Mouse (Mus musculus): ENCODE results near the gene Lca5l.

The Lca5l gene

DNA sequence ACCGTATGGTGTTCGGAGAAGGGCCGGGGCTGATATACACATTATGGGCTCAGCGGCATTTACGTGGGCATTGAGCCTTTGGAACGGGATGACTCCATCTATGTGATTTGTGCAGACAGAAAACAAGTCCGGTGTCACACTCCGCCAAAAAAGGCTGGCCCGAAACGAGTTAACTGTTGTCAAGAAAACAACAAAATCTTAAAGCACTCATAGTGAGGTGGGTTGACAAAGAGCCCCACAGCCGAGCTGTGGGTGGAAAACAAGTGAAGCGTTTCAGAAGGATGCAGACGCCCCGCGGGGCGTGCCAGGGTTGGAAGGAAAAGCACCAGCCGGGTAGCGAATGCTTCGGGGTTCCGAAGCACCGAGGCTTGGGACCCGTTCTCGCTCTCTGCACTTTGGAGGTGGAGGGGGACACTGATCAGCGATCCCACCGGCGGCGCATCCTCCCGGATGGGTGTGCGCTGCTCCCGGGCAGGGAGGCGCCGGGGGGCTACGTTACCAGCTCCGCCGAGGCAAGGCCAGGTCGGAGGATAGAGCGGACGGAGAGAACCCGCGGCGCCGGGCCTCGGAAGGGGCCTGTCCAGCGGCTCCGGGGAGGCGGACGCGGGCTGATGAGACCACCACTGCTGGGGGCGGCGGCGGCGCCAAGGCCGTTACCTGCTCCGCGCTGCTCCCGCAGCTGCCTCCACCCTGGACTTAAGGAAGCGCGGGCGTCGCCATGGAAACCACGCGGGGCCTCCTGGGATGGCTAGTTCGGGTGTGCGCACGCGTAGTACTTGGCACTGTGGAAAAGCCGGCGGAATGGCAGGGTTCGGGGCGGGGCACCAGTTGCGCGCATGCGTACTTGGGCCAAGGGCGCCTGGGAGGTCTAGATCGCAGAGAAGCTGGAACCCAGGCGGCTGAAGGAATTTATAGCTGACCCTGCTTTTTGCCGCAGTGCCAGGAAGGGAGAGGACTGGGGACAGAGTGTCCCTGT lies at the start of gene Lca5l:
Gene Lca5l (minus strand): TSS at position 741 of the 976 bp plus-strand sequence.
- DNase-seq (ENCODE audit: low spot score): peak; percentile 97

DNA sequence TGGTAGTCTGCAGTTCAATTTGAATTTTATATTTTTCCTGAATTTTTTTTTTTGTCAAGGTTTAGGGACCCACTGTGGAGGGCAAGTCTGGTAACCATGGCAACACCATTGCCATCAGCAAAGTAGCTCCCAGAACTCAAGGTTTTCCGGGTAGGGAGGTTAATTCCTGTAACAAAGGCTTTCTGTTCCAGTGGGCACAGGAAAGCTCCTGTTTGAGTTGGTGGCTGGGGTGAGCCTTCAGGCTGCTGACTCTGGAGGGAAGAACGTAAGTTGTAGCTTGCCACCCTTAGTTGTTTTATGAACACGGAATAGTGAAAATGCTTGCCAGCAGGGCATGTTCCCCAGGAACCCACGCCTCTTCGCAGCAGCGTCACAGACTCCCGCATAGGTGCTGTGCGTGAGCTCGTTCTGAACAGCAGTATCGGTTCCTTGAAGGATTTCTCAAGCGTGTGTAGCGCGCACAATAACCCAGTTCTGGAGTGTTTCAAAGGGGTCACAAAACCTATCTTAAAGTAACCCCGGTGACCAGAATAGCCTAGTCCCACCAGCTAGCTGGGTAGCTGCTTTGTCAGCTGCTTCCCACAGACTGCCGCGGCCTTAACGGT lies 43.4 kb upstream of the Lca5l start, which contains the start of gene B3galt5:
Gene B3galt5 (plus strand): TSS at position 436 of the 605 bp plus-strand sequence.
- DNase-seq (ENCODE audit: low spot score): no peak

DNA sequence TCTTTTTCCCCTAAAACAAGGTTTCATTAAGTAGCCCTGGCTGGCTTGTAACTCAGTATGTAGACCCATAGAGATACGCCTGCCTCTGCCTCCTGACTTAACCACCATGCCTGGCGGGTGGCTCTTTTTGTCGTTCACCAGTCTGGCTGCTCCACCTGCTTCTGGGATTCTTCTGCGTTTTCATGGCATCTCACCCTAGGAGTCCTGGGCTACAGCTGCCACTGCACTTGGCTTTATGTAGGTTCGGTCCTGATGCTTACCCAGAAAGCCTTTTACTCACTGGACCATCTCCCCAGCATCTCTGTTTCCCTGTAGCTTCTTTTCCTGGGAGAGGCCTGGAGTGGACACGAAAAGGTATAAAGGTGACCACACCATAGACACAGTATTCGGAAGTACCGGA lies 41.9 kb upstream of the Lca5l start:
- DNase-seq (ENCODE audit: low spot score): no peak

DNA sequence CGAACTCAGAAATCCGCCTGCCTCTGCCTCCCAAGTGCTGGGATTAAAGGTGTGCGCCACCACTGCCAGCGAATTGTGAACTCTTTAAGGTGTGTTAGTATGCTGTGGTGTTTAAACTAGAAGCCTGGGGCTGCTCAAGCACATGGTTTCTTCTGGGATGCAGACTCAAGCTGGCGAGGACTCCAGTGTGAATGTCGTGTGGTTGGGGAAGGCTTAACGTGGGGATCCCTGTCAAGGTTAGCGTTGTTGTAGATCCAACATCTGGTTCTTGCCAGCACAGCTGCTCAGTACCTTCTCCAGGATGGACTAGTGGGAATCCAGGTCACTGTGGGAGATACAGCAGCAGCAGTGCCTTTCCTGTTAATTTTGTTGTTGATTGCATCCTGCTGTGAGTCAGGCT lies 39.9 kb upstream of the Lca5l start:
- no peak for DNase-seq (ENCODE audit: low spot score)

DNA sequence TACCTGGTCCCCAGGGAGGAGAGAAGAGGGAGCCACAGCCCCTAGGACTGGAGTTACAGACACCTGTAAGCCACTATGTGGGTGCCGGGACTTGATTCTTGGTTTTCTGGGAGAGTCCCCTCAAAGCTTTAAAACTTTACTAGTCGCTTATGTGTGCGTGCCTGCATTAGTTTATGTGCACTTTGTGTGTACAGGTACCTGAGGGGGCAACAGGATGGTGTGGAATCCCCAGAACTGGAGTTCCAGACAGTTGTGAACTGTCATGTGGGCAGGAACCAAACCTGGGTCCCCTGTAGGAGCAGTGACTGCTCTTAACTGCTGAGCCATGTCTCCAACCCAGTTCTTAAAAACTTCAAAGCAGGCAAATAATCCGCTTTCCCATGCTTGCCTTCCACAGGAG lies 39.2 kb upstream of the Lca5l start:
- no peak for DNase-seq (ENCODE audit: low spot score)

DNA sequence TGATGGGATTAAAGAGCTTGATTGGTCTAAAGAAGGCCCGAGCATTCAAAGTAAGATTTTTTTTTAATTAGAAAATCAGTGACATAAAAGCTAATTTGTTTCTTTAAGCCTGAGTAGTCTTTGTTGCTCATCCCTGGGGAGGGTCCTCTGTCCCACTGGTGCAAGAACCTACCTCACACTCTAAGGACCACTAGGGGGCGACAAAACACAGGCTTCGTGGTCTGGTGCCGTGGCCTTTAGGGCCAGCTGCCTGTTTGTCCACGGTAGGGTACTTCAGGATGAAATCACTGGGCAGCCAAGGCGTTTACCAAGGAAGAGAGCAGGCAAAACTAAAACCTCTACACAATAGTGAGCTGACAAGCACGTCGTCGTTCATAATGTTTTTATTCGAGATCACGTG lies 38.3 kb upstream of the Lca5l start:
- peak; percentile 78 for DNase-seq (ENCODE audit: low spot score)

DNA sequence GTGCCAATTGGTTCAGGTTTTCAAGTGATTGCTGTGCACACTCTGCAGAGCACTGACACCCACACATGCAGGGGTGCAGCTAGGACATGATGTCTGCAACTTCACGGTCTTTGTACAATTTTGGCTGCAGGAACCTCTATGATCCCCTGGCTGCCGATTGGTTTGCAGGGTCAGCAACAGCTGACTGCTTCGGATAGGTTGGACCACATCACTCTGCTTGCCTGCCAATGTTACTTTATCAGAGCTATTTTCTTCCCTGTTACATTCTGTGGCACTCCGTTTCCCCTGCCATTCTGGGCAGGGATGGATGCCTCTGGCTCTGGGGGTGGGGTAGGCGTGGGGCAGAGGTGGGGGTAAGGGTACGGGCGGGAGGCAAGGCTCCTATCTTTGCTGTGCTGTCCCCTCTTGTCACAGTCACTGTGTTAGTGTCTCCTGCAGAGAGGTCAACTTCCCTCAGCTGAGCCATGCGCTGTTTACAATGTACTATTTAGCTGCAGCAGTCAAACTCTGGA lies 37.0 kb upstream of the Lca5l start:
- no peak for DNase-seq (ENCODE audit: low spot score)

DNA sequence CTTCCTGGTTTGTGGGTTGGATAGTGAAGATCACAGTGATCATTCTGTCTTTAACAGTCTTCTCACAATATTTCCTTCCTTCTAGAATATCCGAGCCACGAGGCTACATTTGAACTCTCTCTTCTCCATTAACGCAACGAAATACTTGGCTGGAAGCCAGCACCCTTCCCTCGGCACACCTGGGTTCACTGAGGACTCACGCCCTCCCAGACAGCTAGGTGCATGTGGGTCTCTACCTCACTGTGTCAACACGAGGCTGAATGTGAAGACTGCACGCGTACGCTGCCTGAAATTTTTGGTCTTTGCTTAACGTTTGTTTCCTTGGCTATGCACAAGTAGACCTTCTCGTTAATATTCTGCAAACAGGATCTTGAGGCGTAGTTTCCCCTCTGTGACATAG lies 36.4 kb upstream of the Lca5l start:
- DNase-seq (ENCODE audit: low spot score): no peak

DNA sequence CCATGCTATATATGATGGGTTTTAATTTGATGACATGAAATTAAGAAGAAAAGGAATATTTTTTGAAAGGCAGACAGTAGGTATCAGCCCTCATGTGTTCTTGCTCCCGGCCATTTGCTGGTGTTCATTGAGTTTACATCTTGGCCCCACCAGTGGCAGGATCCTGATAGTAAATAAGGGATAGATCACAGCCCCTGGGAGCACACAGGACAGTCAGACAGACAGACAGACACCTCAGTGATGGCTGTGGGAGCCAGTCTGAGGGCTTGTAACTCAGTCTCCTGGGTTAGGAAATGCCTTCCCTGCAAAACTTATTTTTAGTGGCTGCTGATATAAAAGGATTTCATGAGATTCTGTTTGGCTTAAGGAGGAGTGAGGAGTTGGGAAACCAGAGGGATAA lies 30.4 kb upstream of the Lca5l start:
- no peak for DNase-seq (ENCODE audit: low spot score)

DNA sequence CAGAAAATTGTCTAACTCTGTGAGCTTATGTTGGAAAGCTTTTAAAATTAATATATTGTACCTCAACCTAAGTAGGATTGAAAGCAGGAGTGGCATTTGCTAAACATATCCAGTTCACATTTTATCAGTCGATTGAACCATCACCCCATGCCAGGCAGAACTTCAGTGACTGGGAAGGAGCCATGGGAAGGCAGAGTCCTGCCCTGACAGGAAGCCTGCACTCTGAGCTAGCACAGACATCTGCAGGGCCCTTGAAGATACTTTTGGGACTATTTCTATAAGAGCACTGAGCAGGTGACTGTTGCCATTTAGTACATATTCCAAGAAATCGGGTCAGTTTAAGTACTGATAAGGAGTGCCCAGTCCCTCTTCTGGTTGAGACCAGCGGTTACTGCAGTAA lies 29.9 kb upstream of the Lca5l start:
- no peak for DNase-seq (ENCODE audit: low spot score)

DNA sequence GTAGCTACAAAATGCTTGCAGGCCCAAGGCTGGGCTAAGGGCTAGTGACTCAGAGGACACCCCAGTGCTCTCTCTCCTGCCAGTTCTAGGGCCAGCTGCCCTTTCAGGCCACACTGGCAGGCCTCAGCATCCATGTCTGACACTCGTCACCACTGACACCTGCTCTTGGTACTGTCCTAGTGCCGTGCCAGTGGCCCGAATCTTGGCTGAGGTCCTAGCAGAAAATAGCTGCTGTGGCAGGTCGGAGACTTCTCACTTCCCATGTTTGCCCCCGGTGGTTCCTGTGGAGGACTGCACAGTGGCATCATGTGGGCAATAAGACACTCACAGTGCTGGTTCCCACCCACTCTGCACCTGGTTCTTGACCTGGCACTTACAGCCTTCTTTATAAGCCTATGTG lies 29.4 kb upstream of the Lca5l start:
- no peak for DNase-seq (ENCODE audit: low spot score)

DNA sequence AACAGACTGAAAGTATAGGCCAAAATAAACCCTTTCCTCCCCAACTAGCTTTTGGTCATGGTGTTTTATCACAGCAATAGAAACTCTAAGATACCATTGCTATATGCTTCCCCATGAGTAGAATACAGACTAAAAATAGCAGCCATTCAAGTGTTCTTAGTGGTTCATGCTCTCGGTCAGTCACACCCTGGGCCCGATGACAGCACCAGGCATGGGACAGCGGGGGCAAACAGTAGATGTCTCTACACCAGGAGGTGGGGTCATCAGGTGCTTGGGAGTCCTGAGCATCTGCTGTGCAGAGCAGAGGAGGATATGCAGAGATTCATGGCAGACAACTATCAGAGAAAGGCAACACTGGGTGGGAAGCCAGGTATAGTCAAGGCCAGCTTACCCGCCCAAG lies 21.0 kb upstream of the Lca5l start:
- no peak for DNase-seq (ENCODE audit: low spot score)

DNA sequence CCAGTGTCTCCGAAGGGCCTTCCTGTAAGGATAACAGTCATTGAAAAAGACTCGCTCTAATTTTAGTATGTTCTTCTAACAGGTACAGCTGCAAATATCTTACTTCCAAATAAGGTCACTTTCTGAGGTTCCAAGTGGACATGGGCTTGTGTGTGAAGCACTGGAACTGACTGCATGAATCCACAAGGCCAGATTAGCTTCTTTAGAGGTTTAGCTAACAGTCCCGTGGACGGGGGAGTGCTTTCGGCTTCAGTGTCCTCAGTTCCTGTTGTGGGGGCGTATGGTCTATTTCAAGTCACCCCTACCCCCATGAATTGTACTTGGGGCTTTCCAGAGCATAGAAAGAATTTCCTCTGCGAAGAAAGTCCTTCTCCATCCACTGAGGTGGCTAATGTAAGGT lies 18.8 kb upstream of the Lca5l start:
- no peak for DNase-seq (ENCODE audit: low spot score)

DNA sequence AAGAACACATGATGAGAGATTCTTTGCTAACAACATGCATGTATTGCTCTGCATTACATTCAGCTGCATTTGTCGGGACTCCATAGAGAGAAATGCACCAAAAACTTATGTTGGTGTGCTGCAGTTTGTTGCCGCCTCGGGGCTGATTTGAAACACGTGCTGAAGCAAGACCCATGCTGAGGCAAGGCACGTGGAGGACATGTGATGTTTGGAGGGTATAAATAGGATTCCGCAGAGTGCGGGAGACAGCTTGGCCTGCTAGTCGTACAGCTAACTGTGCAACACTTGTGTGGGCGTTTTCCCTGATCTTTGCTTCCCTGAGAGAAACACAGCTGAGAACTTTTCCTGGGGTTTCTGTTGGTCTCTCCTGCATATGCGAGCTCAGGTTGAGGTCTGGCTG lies 17.7 kb upstream of the Lca5l start:
- DNase-seq (ENCODE audit: low spot score): no peak

DNA sequence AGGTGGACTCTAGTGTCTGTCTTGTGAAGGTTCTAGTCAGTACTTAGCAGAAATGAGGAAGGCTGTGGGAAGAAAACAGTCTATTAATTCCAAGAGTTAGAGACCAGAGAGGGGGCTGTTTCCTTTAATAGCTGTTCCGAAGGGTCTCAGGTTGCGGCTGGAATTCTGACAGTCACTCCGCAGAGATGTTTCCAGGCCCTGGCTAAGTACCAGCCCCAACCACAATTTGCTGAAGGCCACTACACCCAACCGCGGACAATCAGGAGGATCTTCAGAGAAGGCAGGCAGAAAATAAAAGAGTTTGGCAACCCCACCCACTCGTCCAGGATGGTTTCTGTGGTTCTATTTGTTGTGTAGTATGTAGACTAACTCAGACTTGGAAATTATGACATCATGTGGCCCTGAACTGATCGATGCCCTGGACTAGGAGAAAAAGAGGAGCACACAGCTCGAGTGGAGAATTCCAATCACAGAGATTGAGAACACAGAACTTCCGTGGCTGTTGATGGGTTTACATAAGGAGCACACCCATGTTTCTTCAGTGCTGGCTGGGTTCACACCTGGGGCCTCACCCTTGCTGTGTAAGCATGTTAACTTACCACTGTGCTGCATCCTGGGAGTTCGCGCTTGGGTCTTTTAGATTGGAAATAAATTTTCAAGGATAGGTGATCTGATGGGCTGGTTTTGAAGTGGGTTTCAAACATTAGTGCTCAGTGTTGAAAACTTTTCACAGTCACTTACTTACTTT lies 9.6 kb upstream of the Lca5l start:
- no peak for DNase-seq (ENCODE audit: low spot score)

DNA sequence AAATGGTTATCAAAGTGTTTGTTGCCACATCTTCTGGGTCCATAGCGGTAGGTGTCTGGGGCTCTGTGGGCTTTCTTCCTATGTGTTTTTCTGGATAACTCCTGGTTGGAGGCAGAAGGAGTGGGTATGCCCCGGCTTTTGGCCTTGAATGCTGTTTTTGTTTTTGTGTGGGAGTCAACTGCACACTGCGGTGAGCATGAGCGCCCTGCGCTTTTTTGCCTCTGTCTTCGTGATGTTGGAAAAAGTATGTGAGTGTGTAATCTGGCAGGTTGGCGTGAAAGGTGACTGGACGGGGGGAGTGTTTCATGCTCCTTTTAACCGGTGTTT lies 8.6 kb upstream of the Lca5l start:
- no peak for DNase-seq (ENCODE audit: low spot score)

DNA sequence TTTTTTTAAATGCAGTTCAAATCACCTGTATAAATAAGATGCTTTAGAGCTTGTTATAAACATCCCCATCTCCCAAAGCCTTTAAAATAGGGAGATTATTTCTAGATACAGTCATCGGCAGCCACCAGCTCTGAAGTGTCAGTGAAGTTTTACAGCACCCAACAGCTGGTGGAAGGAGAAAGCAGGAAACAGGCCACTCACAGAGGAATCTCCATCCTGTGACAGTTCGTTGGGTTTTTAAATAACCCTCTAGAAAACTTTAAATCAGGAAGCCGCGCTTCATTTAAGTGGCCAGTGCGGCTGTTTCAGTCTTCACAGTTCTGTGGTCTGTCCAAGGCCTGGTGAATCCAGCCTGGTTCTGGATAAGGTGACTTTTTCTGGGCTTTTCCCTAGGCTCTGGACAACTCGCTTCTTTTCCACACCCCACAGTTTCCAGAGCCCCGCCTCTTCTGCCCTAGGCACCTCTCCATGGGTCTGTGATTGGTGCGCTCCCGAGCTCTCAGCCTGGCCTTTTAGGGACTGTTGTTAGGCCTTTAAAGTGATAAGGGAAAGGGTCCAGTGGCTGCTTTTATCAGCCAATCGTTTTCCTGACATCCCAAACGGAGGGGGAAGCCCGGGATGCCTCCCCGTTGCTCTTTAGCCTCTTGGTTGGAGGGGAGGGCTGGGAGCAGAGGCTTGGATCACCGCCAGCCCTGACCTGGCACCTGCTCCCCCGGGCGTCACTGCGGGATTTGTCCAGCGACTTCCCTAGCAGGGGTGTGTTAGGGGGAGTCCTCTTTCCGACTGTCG lies 8.0 kb upstream of the Lca5l start, which contains the start of gene Sh3bgr:
Gene Sh3bgr (plus strand): TSS at position 538 of the 789 bp plus-strand sequence.
- DNase-seq (ENCODE audit: low spot score): no peak

DNA sequence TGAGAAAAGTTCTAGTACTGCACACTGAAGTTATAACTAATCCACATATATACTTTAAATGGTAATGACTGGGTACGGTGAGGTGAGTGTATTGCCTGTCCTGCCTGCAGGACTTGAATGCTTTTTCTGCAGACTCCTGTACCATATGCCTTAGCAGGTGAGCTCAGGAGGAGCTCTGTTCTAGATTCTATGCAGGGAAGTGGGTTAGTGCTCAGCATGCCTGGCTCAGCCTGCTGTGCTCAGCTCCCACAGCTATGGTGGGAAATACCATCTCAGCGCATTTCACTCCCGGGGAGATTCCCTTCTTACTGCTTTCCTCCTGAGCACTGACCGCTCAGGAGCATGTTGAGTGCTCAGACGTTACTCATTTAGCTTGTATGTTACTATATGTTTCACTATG lies 4.5 kb downstream of the Lca5l start:
- no peak for DNase-seq (ENCODE audit: low spot score)

DNA sequence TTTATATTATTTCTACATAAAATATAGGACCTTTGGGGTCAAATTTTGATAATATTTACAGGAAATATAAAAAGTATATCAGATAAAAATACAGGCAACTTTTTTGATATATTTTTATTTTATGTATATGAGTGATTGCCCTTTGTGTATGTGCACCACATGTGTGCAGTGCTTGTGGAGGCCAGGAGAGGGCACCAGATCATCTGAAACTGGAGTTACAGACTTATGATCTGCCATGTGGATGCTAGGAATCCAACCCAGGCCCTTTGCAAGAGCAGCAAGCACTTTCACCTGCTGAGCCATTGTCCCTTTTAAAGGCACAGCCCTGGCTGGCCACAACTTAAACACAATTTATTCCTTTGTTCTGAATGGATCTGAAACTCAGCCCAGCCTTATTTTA lies 12.9 kb downstream of the Lca5l start:
- no peak for DNase-seq (ENCODE audit: low spot score)

DNA sequence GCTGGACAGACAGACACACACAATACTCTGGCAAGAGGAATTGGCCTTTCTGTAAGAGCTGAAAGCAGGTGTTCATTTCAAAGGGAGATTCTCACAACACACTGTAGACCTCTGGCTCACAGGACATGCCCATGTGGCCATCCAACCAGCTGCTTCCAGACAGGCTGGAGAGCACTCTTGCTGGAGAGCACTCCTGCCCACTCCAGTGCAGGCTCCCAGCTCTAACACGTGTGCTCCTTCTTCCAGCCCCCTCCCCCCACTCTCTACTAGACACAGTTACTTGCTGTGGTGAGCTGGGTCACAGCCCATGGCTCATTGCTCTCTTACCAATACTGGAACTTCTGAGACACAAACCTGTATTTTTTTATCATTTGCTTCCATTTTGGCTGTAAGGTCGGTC lies 16.7 kb downstream of the Lca5l start:
- DNase-seq (ENCODE audit: low spot score): no peak

DNA sequence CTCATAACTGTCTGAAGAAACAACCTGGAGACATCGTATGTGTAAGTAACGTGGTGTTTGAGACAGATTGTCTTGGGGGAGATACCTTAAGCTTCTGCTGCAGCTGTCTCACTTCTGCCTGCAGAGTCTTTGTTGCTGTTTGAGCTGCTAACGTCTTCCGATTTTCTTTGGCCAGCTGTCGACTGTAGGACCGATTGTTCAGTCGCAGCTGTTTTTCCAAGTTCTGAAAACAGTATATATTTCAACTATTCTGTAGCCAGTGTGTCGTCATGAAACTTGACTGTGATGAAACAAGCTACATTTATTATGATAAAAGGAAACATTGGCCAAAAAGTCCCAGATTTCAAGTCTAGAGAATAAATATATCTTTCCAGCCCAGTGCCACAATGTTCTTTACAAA lies 18.4 kb downstream of the Lca5l start:
- DNase-seq (ENCODE audit: low spot score): no peak

DNA sequence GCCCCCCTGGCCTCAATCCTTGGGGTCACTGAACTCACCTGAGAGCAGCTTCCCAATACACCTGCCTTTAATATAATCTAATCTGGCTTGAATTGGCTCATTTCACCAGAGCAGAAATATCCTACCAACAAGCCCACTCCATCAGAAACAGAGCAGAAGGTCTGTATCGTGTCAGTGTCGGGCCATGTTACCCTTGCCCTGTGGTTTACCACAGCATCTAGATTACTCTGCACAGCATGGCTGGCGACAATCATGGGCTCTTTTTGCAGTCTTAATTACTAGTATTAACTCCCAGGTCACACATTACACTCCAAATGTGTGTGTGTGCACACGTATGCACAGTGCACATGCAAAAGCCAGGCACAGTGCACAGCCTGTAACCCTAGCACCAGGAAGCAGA lies 23.2 kb downstream of the Lca5l start:
- no peak for DNase-seq (ENCODE audit: low spot score)
